Mouse (Mus musculus) lung, adult 2 months (tissue): ENCODE measurements around the gene Abca7.

Experiments
- CTCF ChIP-seq: fragments of 200-500 bp; IDR thresholded peaks from 2 replicates; pipeline ENCODE4 v1.5.1; 2011; ENCODE audit warnings: mild to moderate bottlenecking, low read length, control low read depth; ENCODE audit not compliant: insufficient read depth
- POLR2A ChIP-seq: fragments of 200-500 bp; IDR thresholded peaks from 2 replicates; pipeline ENCODE4 v1.6.1; 2011; ENCODE audit warnings: low read depth, mild to moderate bottlenecking, control low read depth, low read length, borderline replicate concordance; ENCODE audit errors: extremely low read depth

DNA sequence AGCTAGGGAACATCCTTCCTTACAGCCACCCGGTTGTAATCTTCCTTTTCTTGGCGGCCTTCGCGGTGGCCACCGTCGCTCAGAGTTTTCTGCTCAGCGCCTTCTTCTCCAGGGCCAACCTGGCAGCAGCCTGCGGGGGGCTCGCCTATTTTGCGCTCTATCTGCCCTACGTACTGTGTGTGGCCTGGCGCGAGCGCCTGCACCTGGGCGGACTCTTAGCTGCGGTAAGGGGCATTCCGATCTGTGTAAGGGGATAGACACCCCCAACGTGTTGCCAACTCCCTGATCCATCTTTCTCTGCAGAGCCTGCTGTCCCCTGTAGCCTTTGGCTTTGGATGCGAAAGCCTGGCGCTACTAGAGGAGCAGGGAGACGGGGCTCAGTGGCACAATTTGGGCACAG is 6.5 kb downstream of the Abca7 start:
- no peak for TF ChIP-seq CTCF
- no peak for TF ChIP-seq POLR2A
